Mouse (Mus musculus): ENCODE measurements around the gene Large2. TPM values are rescaled to one million over a fixed set of nuclear protein-coding genes. Genes with fewer than 3 reads are reported as not detected.

Large2 gene
- polyA plus RNA-seq, 1 experiment, result not detected

GRCm38 (mm10) chr2:92384101-92384500, 9.4 kb upstream of the Large2 start:
- TF ChIP-seq POLR2A (IDR thresholded peaks at IDR 0.05; ENCODE audit: low read depth, low read length) (no peak), CTCF (IDR thresholded peaks at IDR 0.05; ENCODE audit: borderline replicate concordance, insufficient read depth, low read length) (no peak)
- Histone ChIP-seq H3K27ac (ENCODE audit: insufficient read depth, low read length) (no peak overlapping the region), H3K4me1 (ENCODE audit: control insufficient read depth, insufficient read depth, low read length) (0 out of 2 replicates have a peak, but pooled peaks cover 4% of the 10 kb centered on the region), H3K4me3 (ENCODE audit: insufficient read depth, low read length) (no peak overlapping the region)

GRCm38 (mm10) chr2:92382759-92383158, 8.1 kb upstream of the Large2 start:
- Histone ChIP-seq H3K27ac (ENCODE audit: insufficient read depth, low read length) (no peak overlapping the region), H3K4me1 (ENCODE audit: control insufficient read depth, insufficient read depth, low read length) (no peaks in the 10 kb centered on the region), H3K4me3 (ENCODE audit: insufficient read depth, low read length) (no peak overlapping the region)
- TF ChIP-seq CTCF (IDR thresholded peaks at IDR 0.05; ENCODE audit: borderline replicate concordance, insufficient read depth, low read length) (no peak), POLR2A (IDR thresholded peaks at IDR 0.05; ENCODE audit: low read depth, low read length) (no peak)

- Histone ChIP-seq H3K4me3 (ENCODE audit: insufficient read depth, low read length) (no peak within 1 kb of the TSS), H3K4me1 (ENCODE audit: control insufficient read depth, insufficient read depth, low read length) (no peaks in the 10 kb centered on the region), H3K27ac (ENCODE audit: insufficient read depth, low read length) (no peak within 1 kb of the TSS)
- TF ChIP-seq POLR2A (IDR thresholded peaks at IDR 0.05; ENCODE audit: low read depth, low read length) (no peak), CTCF (IDR thresholded peaks at IDR 0.05; ENCODE audit: borderline replicate concordance, insufficient read depth, low read length) (no peak)
These were observed 7.4 kb upstream of the Large2 start, which contains the start of gene 1700029I15Rik for GRCm38 (mm10) chr2:92381901-92382588. 1700029I15Rik (plus strand) TSS chr2:92382538.

- TF ChIP-seq CTCF (IDR thresholded peaks at IDR 0.05; ENCODE audit: borderline replicate concordance, insufficient read depth, low read length) (no peak), POLR2A (IDR thresholded peaks at IDR 0.05; ENCODE audit: low read depth, low read length) (no peak)
- Histone ChIP-seq H3K4me1 (ENCODE audit: control insufficient read depth, insufficient read depth, low read length) (0 out of 2 replicates have a peak, but pooled peaks cover 2% of the 10 kb centered on the region), H3K27ac (ENCODE audit: insufficient read depth, low read length) (no peak overlapping the region), H3K4me3 (ENCODE audit: insufficient read depth, low read length) (no peak overlapping the region)
These were observed 6.5 kb upstream of the Large2 start for GRCm38 (mm10) chr2:92381161-92381560.

GRCm38 (mm10) chr2:92380495-92381050, 5.9 kb upstream of the Large2 start:
- TF ChIP-seq CTCF (IDR thresholded peaks at IDR 0.05; ENCODE audit: borderline replicate concordance, insufficient read depth, low read length) (no peak), POLR2A (IDR thresholded peaks at IDR 0.05; ENCODE audit: low read depth, low read length) (no peak)
- H3K4me3 ChIP-seq (ENCODE audit: insufficient read depth, low read length), result no peak overlapping the region
- 0 out of 2 replicates have a peak, but pooled peaks cover 2% of the 10 kb centered on the region for H3K4me1 ChIP-seq (ENCODE audit: control insufficient read depth, insufficient read depth, low read length)
- no peak overlapping the region for H3K27ac ChIP-seq (ENCODE audit: insufficient read depth, low read length)

- H3K4me1 ChIP-seq (ENCODE audit: control insufficient read depth, insufficient read depth, low read length), result 0 out of 2 replicates have a peak, but pooled peaks cover 2% of the 10 kb centered on the region
- no peak overlapping the region for H3K27ac ChIP-seq (ENCODE audit: insufficient read depth, low read length)
- no peak for TF ChIP-seq CTCF (IDR thresholded peaks at IDR 0.05; ENCODE audit: borderline replicate concordance, insufficient read depth, low read length)
- TF ChIP-seq POLR2A (IDR thresholded peaks at IDR 0.05; ENCODE audit: low read depth, low read length), result no peak
- H3K4me3 ChIP-seq (ENCODE audit: insufficient read depth, low read length), result no peak overlapping the region
These were observed 5.3 kb upstream of the Large2 start for GRCm38 (mm10) chr2:92379783-92380494.

GRCm38 (mm10) chr2:92377320-92377719, 2.7 kb upstream of the Large2 start:
- 0 out of 2 replicates have a peak, but pooled peaks cover 2% of the 10 kb centered on the region for H3K4me1 ChIP-seq (ENCODE audit: control insufficient read depth, insufficient read depth, low read length)
- no peak for TF ChIP-seq CTCF (IDR thresholded peaks at IDR 0.05; ENCODE audit: borderline replicate concordance, insufficient read depth, low read length)
- no peak for TF ChIP-seq POLR2A (IDR thresholded peaks at IDR 0.05; ENCODE audit: low read depth, low read length)
- no peak overlapping the region for H3K27ac ChIP-seq (ENCODE audit: insufficient read depth, low read length)
- H3K4me3 ChIP-seq (ENCODE audit: insufficient read depth, low read length), result no peak overlapping the region

GRCm38 (mm10) chr2:92376300-92376699, 1.6 kb upstream of the Large2 start:
- no peak overlapping the region for H3K27ac ChIP-seq (ENCODE audit: insufficient read depth, low read length)
- TF ChIP-seq CTCF (IDR thresholded peaks at IDR 0.05; ENCODE audit: borderline replicate concordance, insufficient read depth, low read length), result no peak
- no peak for TF ChIP-seq POLR2A (IDR thresholded peaks at IDR 0.05; ENCODE audit: low read depth, low read length)
- H3K4me1 ChIP-seq (ENCODE audit: control insufficient read depth, insufficient read depth, low read length), result 0 out of 2 replicates have a peak, but pooled peaks cover 2% of the 10 kb centered on the region
- H3K4me3 ChIP-seq (ENCODE audit: insufficient read depth, low read length), result peak overlapping the region; percentile 84

- H3K4me1 ChIP-seq (ENCODE audit: control insufficient read depth, insufficient read depth, low read length), result 0 out of 2 replicates have a peak, but pooled peaks cover 2% of the 10 kb centered on the region
- no peak for TF ChIP-seq CTCF (IDR thresholded peaks at IDR 0.05; ENCODE audit: borderline replicate concordance, insufficient read depth, low read length)
- TF ChIP-seq POLR2A (IDR thresholded peaks at IDR 0.05; ENCODE audit: low read depth, low read length), result no peak
- H3K27ac ChIP-seq (ENCODE audit: insufficient read depth, low read length), result no peak overlapping the region
These were observed 1.1 kb upstream of the Large2 start for GRCm38 (mm10) chr2:92375788-92376187.

More at GRCm38 (mm10) chr2:92375788-92376187, 1.1 kb upstream of the Large2 start:
- peak overlapping the region; percentile 84 for H3K4me3 ChIP-seq (ENCODE audit: insufficient read depth, low read length)

Data from embryonic fibroblast, embryonic 13.5 days (primary cell).